Mouse (Mus musculus) gastrocnemius, adult 2 months (tissue): ENCODE results near the gene Bfsp1. TPM values are rescaled to one million over a fixed set of nuclear protein-coding genes. Genes with fewer than 3 reads are reported as not detected.

Source experiments
- DNase-seq: peaks from one replicate; pipeline ENCODE4 v3.0.0; 2022
- H3K27ac ChIP-seq: fragments of 200-600 bp; 2 replicates; pipeline ENCODE4 v1.8.1; 2022; ENCODE audit warnings: mild to moderate bottlenecking
- H3K4me3 ChIP-seq: fragments of 200-600 bp; 2 replicates; pipeline ENCODE4 v1.8.1; 2022; ENCODE audit warnings: mild to moderate bottlenecking, moderate library complexity
- CTCF ChIP-seq: fragments of 200-600 bp; IDR thresholded peaks from 2 replicates; pipeline ENCODE4 v1.8.1; 2022; ENCODE audit warnings: antibody characterized with exemption, mild to moderate bottlenecking, moderate library complexity
- intact Hi-C: fragments of 180-260 bp; cut with DNase I; formaldehyde crosslinking; loops from one replicate; pipeline ENCODE4 v1.15.1; 2025
- long read RNA-seq, 2 experiments: library from polyadenylated mRNA; stranded (forward); transcript quantifications; one replicate each; pipeline ENCODE4 v2.0.0; 2021
- total RNA-seq, 2 experiments: library from RNA; stranded (reverse); gene quantifications; 2 replicates each; pipeline ENCODE4 v1.2.3; 2021

The Bfsp1 gene
- under 1 TPM; 0.20 to 0.31 TPM for total RNA-seq
- long read RNA-seq, experiment 1: 0 reads
- long read RNA-seq, experiment 2: 0 reads

GRCm38 (mm10) chr2:143862484-143863231 is at the start of gene Bfsp1:
TSS of gene Bfsp1 (minus strand) at chr2:143863173.
- intact Hi-C loops: no loop called here
- TF ChIP-seq CTCF: no peak
- Histone ChIP-seq H3K4me3 (peak within 1 kb of the TSS; percentile 67), H3K27ac (peak within 1 kb of the TSS; percentile 77)
- peak; percentile 81 for DNase-seq

- Histone ChIP-seq H3K27ac (no peak overlapping the region), H3K4me3 (no peak overlapping the region)
- intact Hi-C loops: loop anchor here (5.0 kb wide), 1 partner anchor 45 kb away; no protein-coding TSS in a partner anchor
- no peak for DNase-seq
- no peak for TF ChIP-seq CTCF
Measured at GRCm38 (mm10) chr2:143912199-143912598, 49.2 kb upstream of the Bfsp1 start.

DNA sequence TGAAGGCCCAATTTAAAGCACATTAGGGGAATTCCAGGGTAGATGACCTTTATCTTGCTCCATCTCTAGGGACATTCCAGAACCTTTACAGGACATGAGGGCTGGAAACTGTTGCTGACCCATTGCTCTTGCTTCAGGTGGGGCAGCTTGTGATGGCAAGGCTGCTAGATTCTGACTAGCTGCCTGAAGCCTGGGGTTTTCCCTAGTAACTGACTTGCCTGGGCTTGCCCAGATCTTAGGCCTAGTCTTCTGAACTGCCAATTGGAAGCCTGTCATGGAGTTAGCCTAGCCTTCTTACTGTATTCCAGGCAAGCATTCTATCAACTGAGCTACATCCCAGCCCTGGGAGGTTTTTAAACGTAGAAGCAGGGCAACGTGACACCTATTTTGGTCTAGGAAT is 46.3 kb upstream of the Bfsp1 start:
- intact Hi-C loops: no loop called here

GRCm38 (mm10) chr2:143904896-143905295 is 41.9 kb upstream of the Bfsp1 start:
- TF ChIP-seq CTCF: no peak
- intact Hi-C loops: no loop called here

More for the DNA sequence above, 46.3 kb upstream of the Bfsp1 start:
- Histone ChIP-seq H3K27ac (no peak overlapping the region), H3K4me3 (no peak overlapping the region)
- no peak for TF ChIP-seq CTCF
- DNase-seq: no peak

GRCm38 (mm10) chr2:143903376-143904045 is 40.5 kb upstream of the Bfsp1 start:
- no peak for TF ChIP-seq CTCF
- Histone ChIP-seq H3K4me3 (no peak overlapping the region), H3K27ac (peak overlapping the region; percentile 76)
- intact Hi-C loops: no loop called here
- peak; percentile 40 for DNase-seq

More at GRCm38 (mm10) chr2:143904896-143905295, 41.9 kb upstream of the Bfsp1 start:
- Histone ChIP-seq H3K4me3 (no peak overlapping the region), H3K27ac (no peak overlapping the region)
- no peak for DNase-seq

DNA sequence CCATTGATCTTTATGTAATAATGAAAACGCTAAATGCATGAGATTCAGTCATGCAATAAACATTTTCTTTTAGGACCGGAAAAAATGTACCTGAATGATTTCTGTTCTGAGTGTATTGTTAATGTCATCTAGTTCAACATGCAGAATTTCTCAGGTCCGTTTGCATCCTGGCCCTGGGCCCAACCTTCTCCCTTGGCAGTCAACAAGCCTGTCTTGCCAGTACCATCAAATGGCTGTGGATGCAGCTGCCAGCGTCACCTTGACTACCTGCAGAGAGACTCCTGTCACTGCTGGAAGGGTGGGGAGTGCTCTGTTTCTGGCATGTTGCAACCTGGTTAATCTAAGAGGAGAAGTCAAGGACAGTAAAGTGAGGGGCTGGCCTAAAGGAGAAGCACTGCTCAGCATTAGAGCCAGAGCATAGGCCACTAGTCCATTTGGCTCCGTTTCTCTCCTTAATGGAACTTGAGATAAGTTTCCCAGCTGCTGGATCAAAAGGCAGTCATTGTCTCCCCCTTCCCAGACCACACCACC is 37.9 kb upstream of the Bfsp1 start:
- no peak for TF ChIP-seq CTCF
- no peak overlapping the region for H3K27ac ChIP-seq
- DNase-seq: no peak
- no peak overlapping the region for H3K4me3 ChIP-seq
- intact Hi-C loops: no loop called here

DNA sequence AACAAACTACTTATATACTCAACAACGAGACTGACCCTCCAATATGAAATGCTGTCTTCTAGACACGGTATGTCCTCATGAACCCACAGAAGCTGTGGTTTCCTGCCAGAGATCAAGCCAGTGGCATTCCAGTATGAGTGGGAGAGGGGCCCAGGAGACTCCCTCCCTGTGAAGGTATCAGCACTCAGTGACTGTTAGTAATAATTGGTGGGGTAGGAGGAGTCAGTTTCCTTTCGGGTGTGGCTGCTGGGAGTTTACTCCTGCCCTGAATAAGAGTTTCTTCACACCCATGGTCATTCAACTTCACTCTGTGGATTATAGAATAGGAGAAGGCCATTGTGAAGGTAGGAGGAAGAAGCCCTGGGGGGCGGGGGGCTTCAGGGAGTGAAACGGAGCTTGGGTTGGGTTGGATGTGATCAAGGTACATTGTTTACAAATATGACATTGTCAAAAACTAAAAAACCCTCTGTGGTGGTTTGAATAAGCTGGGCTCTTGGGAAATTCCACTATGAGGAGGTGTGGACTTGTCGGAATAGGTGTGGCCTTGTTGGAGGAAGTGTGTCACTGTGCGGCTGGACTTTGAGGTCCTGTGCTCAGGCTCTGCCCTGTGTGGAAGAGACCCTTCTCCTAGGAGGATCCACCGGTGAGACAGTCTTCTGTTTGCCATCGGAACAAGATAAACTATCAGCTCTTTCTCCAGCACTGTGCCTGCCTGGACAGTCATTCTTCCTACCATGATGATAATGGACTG is 36.7 kb upstream of the Bfsp1 start:
- DNase-seq: no peak
- intact Hi-C loops: no loop called here
- TF ChIP-seq CTCF: no peak
- Histone ChIP-seq H3K4me3 (no peak overlapping the region), H3K27ac (no peak overlapping the region)

DNA sequence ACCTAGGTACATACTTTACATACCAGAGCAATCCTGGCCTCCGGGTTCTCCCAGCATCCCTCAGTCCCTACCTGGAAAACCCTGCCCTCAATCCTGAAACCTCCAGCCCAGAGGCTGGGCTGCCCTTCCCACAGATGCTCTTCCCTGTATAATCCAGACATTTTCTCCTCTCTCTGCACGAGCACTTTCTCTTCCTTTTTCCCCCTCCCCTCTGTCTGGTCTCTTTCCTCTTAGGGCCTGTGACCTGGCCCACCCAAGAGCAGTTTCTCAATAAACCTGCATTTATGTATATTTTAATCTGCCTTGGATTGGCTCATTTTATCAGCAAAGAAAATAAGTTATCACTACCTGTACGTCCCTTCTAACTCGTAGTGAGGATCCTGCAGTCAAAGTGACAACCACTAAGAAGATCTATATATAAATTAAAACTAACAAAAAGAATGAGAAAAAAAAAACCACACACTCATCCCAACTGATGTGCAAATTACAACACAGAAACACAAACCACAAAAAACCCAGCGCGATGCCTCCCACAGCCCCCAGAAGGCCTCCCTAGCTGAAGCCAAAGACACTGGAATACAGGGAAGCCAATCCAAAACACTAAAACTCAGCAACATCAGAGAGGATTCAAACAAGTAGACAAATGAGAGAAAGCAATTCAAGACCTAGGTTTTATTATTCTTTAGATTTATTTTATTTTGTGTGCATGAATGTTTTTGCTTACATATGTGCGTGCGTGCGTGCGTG is 28.5 kb upstream of the Bfsp1 start:
- H3K27ac ChIP-seq: no peak overlapping the region
- no peak overlapping the region for H3K4me3 ChIP-seq
- no peak for TF ChIP-seq CTCF
- DNase-seq: no peak
- intact Hi-C loops: no loop called here

- TF ChIP-seq CTCF: no peak
- intact Hi-C loops: no loop called here
- H3K27ac ChIP-seq: no peak overlapping the region
- no peak for DNase-seq
- no peak overlapping the region for H3K4me3 ChIP-seq
Measured at GRCm38 (mm10) chr2:143889860-143890433, 27.0 kb upstream of the Bfsp1 start.

DNA sequence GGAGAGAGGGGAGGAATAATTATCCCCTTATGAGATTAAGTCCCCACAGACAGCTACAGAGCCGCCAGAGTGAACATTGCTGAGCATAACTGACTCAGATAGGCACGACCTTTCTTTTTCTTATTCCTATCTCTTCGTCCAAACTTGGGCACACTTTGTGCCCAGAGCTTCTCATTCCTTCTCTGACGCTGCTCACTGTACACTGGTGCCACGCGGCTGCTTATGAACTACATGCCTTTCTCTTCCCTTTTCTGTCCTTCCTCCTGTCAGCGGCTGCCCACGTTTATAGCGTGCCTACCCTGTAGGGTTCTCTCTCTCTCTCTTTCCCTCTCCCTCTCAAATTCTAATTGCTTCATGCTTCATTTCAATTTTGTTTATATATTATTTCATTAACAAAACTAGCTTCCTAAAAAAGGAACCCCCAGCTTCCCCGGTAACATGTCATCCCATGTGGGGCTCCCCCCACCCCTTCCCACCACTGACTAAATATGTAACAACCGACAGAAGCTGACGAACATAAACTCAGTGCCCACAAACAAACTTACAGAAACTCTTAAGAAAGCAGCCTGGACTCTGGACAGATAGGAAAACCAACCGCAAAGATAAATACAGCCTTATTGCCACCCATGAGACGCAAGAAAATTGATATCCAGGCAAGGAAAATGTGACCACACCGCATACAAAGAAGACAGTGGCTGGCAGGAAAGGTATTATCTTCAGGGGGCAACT is 26.3 kb upstream of the Bfsp1 start:
- intact Hi-C loops: no loop called here
- DNase-seq: no peak

More for the DNA sequence above, 26.3 kb upstream of the Bfsp1 start:
- no peak overlapping the region for H3K4me3 ChIP-seq
- TF ChIP-seq CTCF: no peak
- no peak overlapping the region for H3K27ac ChIP-seq
